Mouse (Mus musculus) midbrain, embryonic 10.5 days (tissue): Measurements from ENCODE around the gene Naip2. TPM values are rescaled to one million over a fixed set of nuclear protein-coding genes. Genes with fewer than 3 reads are reported as not detected.
"Not testable (repeated sequence)": the region's sequence is repeated elsewhere in the genome, so short reads cannot be mapped to it uniquely, and the experiment has no call there.

ENCODE experiments used
- DNase-seq: peaks from one replicate; pipeline ENCODE4 v3.0.0-alpha.2; 2017; ENCODE audit warnings: low spot score
- H3K27ac ChIP-seq: fragments of 300-500 bp; sonication (generic); replicated peaks from 2 replicates; pipeline ENCODE4 v1.5.1; 2016; ENCODE audit warnings: mild to moderate bottlenecking
- H3K27me3 ChIP-seq: fragments of 300-500 bp; sonication (generic); 2 replicates; pipeline ENCODE4 v1.6.1; 2016; ENCODE audit warnings: low read depth, mild to moderate bottlenecking; ENCODE audit not compliant: poor library complexity, severe bottlenecking
- H3K36me3 ChIP-seq: fragments of 300-500 bp; sonication (generic); 2 replicates; pipeline ENCODE4 v1.6.1; 2016; ENCODE audit warnings: mild to moderate bottlenecking, moderate library complexity
- H3K4me1 ChIP-seq: fragments of 300-500 bp; sonication (generic); 2 replicates; pipeline ENCODE4 v1.6.1; 2016
- H3K4me3 ChIP-seq: fragments of 300-500 bp; sonication (generic); 2 replicates; pipeline ENCODE4 v1.5.1; 2016; ENCODE audit warnings: mild to moderate bottlenecking, moderate library complexity
- H3K9me3 ChIP-seq: fragments of 300-500 bp; sonication (generic); replicated peaks from 2 replicates; pipeline ENCODE4 v1.6.1; 2016; ENCODE audit warnings: mild to moderate bottlenecking
- WGBS: fragments of 180-500 bp; shearing (Covaris S2); methylation state at CpG from one replicate; pipeline ENCODE4 v1.1.7; 2016; 5-methylcytosine and 5-hydroxymethylcytosine counted together
- polyA plus RNA-seq: library from polyadenylated mRNA; unstranded; fragments of >200 nt; fragmentation: Nextera tagmentation; extraction: Ambion mirVana; gene quantifications from 2 replicates; pipeline ENCODE4 v1.2.1, GENCODE M21; 2016

Gene Naip2
- polyA plus RNA-seq: 0.11 and 0.16 TPM in 2 replicates

DNA sequence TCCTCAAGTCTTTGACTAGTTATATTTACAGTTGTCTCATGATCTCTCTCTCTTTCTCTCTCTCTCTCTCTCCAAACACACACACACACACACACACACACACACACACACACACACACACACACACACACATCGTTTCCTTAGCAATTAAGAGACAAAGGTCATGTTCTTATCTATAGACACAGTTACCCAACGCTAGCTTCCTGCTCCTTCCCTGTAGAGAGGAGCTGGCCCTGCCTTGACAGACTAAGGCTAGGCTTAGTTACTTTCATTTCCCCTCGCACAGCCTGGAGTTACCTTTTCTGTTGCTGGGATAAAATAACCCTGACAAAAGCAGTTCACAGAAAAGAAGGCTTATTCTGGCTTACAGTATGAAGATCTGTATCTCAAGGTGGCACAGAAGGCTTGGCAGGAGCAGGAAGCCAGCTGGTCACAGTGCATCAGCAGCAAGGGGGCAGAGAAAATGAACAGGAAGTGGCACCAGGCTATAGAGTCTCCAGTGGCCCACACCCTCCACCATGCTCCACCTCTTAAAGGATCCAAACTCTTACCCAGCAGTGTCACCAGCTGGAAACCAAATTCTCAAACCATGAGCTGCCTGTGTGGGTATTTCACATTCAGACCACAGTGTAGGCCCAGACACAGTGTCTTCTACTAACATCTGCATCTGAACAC, at the start of gene Naip2:
Gene Naip2, minus strand, starts transcription at position 434 of the 675 bp plus-strand sequence.
- H3K4me1 ChIP-seq, H3K27me3 ChIP-seq, H3K27ac ChIP-seq, H3K9me3 ChIP-seq, DNase-seq, H3K4me3 ChIP-seq, H3K36me3 ChIP-seq: not testable (repeated sequence)
- 78% methylated on average over 3 of the region's 3 CpGs for WGBS

GRCm38 (mm10) chr13:100246896-100247519, 45.1 kb upstream of the Naip2 start:
- not testable (repeated sequence) for H3K4me1 ChIP-seq, H3K9me3 ChIP-seq, DNase-seq, H3K4me3 ChIP-seq, H3K36me3 ChIP-seq, H3K27me3 ChIP-seq, H3K27ac ChIP-seq
- 82% methylated on average over 5 of the region's 5 CpGs for WGBS

GRCm38 (mm10) chr13:100246223-100246622, 44.3 kb upstream of the Naip2 start, which contains the start of gene Naip5:
Gene Naip5, minus strand, starts transcription at chr13:100246323.
- not testable (repeated sequence) for H3K27ac ChIP-seq, H3K4me3 ChIP-seq, H3K36me3 ChIP-seq, DNase-seq, H3K27me3 ChIP-seq, H3K9me3 ChIP-seq, H3K4me1 ChIP-seq
- WGBS: 85% methylated on average over 4 of the region's 4 CpGs

GRCm38 (mm10) chr13:100243702-100244101, 41.8 kb upstream of the Naip2 start:
- no peaks in the 10 kb centered on the region for H3K27me3 ChIP-seq
- no peak overlapping the region for H3K27ac ChIP-seq
- no peak for DNase-seq
- no peaks in the 10 kb centered on the region for H3K9me3 ChIP-seq
- H3K4me3 ChIP-seq: no peak overlapping the region
- no peaks in the 10 kb centered on the region for H3K36me3 ChIP-seq
- H3K4me1 ChIP-seq: no peaks in the 10 kb centered on the region

- H3K4me1 ChIP-seq, H3K9me3 ChIP-seq, H3K27me3 ChIP-seq, H3K4me3 ChIP-seq, DNase-seq, H3K36me3 ChIP-seq, H3K27ac ChIP-seq: not testable (repeated sequence)
- WGBS: 86% methylated on average over 1 of the region's 1 CpGs
Measured at GRCm38 (mm10) chr13:100213683-100214082, 11.8 kb upstream of the Naip2 start.

- Histone ChIP-seq H3K4me3 (no peak overlapping the region), H3K27me3 (no peaks in the 10 kb centered on the region), H3K36me3 (no peaks in the 10 kb centered on the region), H3K4me1 (no peaks in the 10 kb centered on the region), H3K9me3 (no peaks in the 10 kb centered on the region), H3K27ac (no peak overlapping the region)
- DNase-seq: peak; percentile 20
- 30% methylated on average over 8 of the region's 8 CpGs for WGBS
Measured at GRCm38 (mm10) chr13:100210540-100210939, 8.6 kb upstream of the Naip2 start.

GRCm38 (mm10) chr13:100203319-100203718, 1.4 kb upstream of the Naip2 start:
- no peak for DNase-seq
- H3K4me1 ChIP-seq: no peaks in the 10 kb centered on the region
- 94% methylated on average over 1 of the region's 1 CpGs for WGBS
- no peak overlapping the region for H3K27ac ChIP-seq
- H3K27me3 ChIP-seq: no peaks in the 10 kb centered on the region
- no peaks in the 10 kb centered on the region for H3K36me3 ChIP-seq
- no peaks in the 10 kb centered on the region for H3K9me3 ChIP-seq
- no peak overlapping the region for H3K4me3 ChIP-seq

DNA sequence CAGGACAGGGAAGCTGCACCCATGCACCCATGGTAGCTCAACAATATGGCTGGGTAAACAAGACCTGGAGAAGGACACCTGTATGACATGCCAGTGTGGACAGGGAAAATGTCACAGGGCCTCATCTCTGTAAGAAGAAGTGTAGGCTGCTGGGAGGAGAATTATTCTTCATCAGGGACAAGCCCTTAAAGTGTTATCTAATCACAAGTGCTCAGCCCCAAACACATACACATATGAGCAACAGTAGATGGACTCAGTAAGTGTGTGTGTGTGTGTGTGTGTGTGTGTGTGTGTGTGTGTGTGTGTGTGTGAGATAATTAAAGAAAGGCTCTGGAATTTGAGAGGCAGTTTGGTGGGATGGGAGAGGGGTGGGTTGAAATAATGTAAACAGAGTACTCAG, 1.1 kb downstream of the Naip2 start:
- Histone ChIP-seq H3K4me1 (no peaks in the 10 kb centered on the region), H3K9me3 (no peaks in the 10 kb centered on the region), H3K27me3 (no peaks in the 10 kb centered on the region), H3K4me3 (no peak overlapping the region), H3K27ac (no peak overlapping the region), H3K36me3 (no peaks in the 10 kb centered on the region)
- no peak for DNase-seq

- H3K36me3 ChIP-seq: no peaks in the 10 kb centered on the region
- DNase-seq: no peak
- 77% methylated on average over 3 of the region's 3 CpGs for WGBS
Measured at GRCm38 (mm10) chr13:100195421-100195820, 6.5 kb downstream of the Naip2 start.

DNA sequence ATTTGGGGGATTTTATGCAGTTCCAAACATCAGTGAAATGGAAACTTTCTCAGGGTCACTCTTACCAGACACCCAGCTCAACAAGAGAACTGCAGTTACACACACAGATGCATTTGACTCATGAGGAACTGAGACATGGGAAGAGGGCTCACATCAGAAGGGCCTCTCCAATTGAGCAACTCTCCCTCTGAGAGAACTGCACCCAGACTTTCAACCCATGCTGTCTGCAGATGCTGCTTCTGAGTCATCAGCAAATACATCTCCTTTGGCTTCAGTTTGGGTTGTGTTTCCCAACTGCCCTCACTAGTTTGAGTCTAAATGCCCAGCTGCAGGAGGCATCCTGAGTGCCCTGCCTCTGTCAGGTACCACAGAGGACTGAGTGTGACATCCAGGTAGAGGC, 18.8 kb downstream of the Naip2 start:
- not testable (repeated sequence) for H3K9me3 ChIP-seq, H3K4me3 ChIP-seq, H3K4me1 ChIP-seq, H3K27ac ChIP-seq, DNase-seq, H3K27me3 ChIP-seq, H3K36me3 ChIP-seq

More at GRCm38 (mm10) chr13:100195421-100195820, 6.5 kb downstream of the Naip2 start:
- no peaks in the 10 kb centered on the region for H3K4me1 ChIP-seq
- no peaks in the 10 kb centered on the region for H3K9me3 ChIP-seq
- no peaks in the 10 kb centered on the region for H3K27me3 ChIP-seq
- H3K4me3 ChIP-seq: no peak overlapping the region
- no peak overlapping the region for H3K27ac ChIP-seq

DNA sequence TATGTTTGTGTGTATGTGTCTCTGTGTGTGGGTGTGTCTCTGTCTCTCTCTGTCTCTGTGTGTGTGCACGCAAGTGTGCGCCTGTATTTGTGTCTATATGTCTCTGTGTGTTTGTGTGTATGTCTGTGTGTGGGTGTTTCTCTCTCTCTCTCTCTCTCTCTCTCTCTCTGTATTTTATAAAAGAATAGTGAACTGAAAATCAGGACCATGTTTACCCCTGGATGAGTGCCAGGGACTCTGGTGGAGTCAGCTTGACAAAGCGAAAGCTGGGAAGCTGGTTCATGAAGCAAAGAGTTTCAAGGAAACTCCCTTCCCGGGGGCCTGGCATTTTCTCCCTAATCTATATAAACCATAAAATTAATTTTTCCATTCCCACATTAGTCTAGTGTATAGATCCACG, 27.5 kb downstream of the Naip2 start:
- not testable (repeated sequence) for H3K36me3 ChIP-seq, H3K27ac ChIP-seq, H3K4me1 ChIP-seq, H3K4me3 ChIP-seq, H3K27me3 ChIP-seq, H3K9me3 ChIP-seq, DNase-seq
- 94% methylated on average over 3 of the region's 5 CpGs for WGBS

GRCm38 (mm10) chr13:100166378-100166777, 35.5 kb downstream of the Naip2 start:
- not testable (repeated sequence) for H3K4me1 ChIP-seq, H3K9me3 ChIP-seq, H3K27me3 ChIP-seq, H3K36me3 ChIP-seq, H3K27ac ChIP-seq, H3K4me3 ChIP-seq, DNase-seq
- 75% methylated on average over 2 of the region's 2 CpGs for WGBS

DNA sequence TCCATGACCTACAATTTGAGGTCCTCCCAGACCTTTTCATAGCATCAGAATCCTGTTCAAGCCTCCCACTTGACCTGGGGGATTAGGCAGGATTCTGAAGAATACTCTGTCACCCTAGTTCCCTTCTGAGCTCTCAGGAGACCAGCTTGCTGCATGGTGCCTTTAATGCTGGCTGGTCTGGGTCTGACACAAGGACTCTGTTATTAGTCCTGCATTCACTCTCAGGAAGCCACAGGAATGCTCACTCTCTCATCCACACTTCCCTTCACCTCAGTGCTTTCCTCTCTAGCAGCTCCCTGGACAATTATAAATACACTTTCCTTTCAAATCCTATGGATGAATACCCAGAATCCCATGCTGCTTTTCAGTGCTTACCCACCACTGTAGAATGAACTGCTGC, 39.4 kb downstream of the Naip2 start:
- not testable (repeated sequence) for H3K27me3 ChIP-seq, H3K4me1 ChIP-seq, H3K36me3 ChIP-seq, H3K27ac ChIP-seq, H3K4me3 ChIP-seq, DNase-seq, H3K9me3 ChIP-seq
